Mouse (Mus musculus): Measurements from ENCODE around the gene Zbtb24. TPM values are rescaled to one million over a fixed set of nuclear protein-coding genes. Genes with fewer than 3 reads are reported as not detected.
"Not testable (repeated sequence)": the region's sequence is repeated elsewhere in the genome, so short reads cannot be mapped to it uniquely, and the experiment has no call there.

Zbtb24 gene
- polyA plus RNA-seq (2014; fragmentation: Nextera tagmentation; extraction: Ambion mirVana), result 20.1 TPM in 2 replicates

DNA sequence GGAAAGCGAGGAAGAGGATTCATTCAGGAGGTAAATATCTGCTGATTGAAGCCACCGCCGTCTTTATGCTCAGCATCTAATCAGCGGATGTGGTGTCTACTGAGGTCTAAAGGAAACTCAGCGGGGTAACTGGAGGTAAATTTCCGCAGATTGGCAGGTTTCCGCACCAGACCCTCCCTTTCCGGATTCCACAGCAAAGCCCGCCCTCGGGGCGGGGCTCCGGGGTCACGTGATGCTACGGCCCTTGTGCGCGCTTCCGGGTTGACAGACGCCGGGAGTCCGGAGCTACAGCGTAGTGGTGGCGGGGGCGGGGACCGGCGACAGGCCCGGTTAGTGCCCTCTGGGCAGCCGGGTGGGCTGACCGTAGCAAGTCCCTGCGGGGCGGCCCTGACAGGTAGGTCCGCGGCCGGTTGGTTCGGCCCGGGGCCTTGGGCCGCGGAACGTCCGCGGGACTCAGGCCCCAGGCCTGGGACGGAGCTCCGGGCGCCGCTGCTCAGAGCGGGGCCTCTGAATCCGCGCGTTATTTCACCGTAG lies at the start of gene Zbtb24:
TSS of gene Zbtb24 (plus strand) at position 247 of the 534 bp plus-strand sequence.
- Histone ChIP-seq H3K4me1 (replicated peaks; ENCODE audit: control insufficient read depth, insufficient read depth, low read length) (0 out of 2 replicates have a peak, but pooled peaks cover 2% of the 10 kb centered on the region), H3K27ac (ENCODE audit: low read depth, low read length) (peak within 1 kb of the TSS; percentile 65; the same call in 1 of the 2 replicates), H3K9ac (ENCODE audit: low read depth, low read length) (peak within 1 kb of the TSS; percentile 69), H3K27me3 (ENCODE audit: control insufficient read depth, insufficient read depth, low read length) (no peaks in the 10 kb centered on the region), H3K4me2 (replicated peaks; ENCODE audit: low read depth, low read length) (peak within 1 kb of the TSS; percentile 75), H3K9me3 (ENCODE audit: control insufficient read depth, low read length) (no peaks in the 10 kb centered on the region), H3K4me3 (ENCODE audit: low read depth, low read length) (peak within 1 kb of the TSS; percentile 76), H3K36me3 (ENCODE audit: control insufficient read depth, insufficient read depth, low read length) (no peaks in the 10 kb centered on the region)
- peak; percentile 94 for ATAC-seq (ENCODE audit: low FRiP score)
- peak; percentile 99 for DNase-seq (ENCODE audit: low spot score)
- under 1% methylated on average over 48 of the region's 49 CpGs for WGBS

DNA sequence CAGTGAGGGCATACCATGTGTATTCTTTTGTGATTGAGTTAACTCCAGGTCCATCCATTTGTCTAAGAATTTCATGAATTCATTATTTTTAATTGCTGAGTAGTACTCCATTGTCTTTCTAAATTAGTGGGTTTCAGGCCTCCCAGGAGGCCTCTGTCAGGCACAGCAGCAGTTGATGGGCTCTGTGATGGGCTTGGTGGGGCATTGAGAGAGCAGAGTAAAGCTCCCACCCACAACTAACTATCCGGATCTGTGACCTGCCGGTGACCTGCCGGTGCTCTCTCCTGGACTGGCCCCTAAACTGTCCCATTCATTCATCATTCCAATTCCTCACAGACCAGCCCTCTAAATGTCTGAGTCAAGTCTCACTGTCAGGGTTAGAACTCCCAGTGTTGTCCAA lies 49.1 kb upstream of the Zbtb24 start:
- WGBS, result 89% methylated on average over 3 of the region's 3 CpGs
- DNase-seq (ENCODE audit: low spot score), result no peak
- Histone ChIP-seq H3K27me3 (ENCODE audit: control insufficient read depth, insufficient read depth, low read length) (no peaks in the 10 kb centered on the region), H3K4me3 (ENCODE audit: low read depth, low read length) (no peak overlapping the region), H3K4me2 (replicated peaks; ENCODE audit: low read depth, low read length) (no peak overlapping the region), H3K9me3 (ENCODE audit: control insufficient read depth, low read length) (no peaks in the 10 kb centered on the region), H3K9ac (ENCODE audit: low read depth, low read length) (no peak overlapping the region), H3K4me1 (replicated peaks; ENCODE audit: control insufficient read depth, insufficient read depth, low read length) (no peaks in the 10 kb centered on the region), H3K36me3 (ENCODE audit: control insufficient read depth, insufficient read depth, low read length) (no peaks in the 10 kb centered on the region), H3K27ac (ENCODE audit: low read depth, low read length) (no peak overlapping the region)
- no peak for ATAC-seq (ENCODE audit: low FRiP score)

DNA sequence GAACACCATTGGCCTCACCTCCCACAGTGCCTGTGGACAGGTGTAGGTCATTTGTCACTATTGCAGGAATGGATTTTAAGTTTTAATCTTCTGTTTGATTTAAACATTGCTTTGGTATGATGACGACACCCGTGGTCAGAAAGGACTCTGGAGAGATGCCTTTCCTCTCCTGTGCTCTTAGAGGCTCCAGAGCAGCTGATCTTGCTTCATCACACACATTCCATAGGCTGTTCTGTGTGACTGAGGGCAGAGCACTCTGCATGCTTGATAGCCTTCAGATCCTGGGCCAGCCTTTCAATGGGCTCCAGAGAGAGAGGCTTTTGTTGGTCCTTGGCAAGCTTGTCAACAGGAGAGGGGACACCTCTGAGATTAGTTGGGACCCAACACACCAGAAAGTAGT lies 46.8 kb upstream of the Zbtb24 start:
- Histone ChIP-seq H3K27me3 (ENCODE audit: control insufficient read depth, insufficient read depth, low read length) (no peaks in the 10 kb centered on the region), H3K36me3 (ENCODE audit: control insufficient read depth, insufficient read depth, low read length) (no peaks in the 10 kb centered on the region), H3K27ac (ENCODE audit: low read depth, low read length) (no peak overlapping the region), H3K4me1 (replicated peaks; ENCODE audit: control insufficient read depth, insufficient read depth, low read length) (no peaks in the 10 kb centered on the region), H3K9ac (ENCODE audit: low read depth, low read length) (no peak overlapping the region), H3K9me3 (ENCODE audit: control insufficient read depth, low read length) (no peaks in the 10 kb centered on the region), H3K4me3 (ENCODE audit: low read depth, low read length) (no peak overlapping the region), H3K4me2 (replicated peaks; ENCODE audit: low read depth, low read length) (no peak overlapping the region)
- ATAC-seq (ENCODE audit: low FRiP score) (no peak), DNase-seq (ENCODE audit: low spot score) (no peak)
- WGBS, result 67% methylated on average over 2 of the region's 2 CpGs

DNA sequence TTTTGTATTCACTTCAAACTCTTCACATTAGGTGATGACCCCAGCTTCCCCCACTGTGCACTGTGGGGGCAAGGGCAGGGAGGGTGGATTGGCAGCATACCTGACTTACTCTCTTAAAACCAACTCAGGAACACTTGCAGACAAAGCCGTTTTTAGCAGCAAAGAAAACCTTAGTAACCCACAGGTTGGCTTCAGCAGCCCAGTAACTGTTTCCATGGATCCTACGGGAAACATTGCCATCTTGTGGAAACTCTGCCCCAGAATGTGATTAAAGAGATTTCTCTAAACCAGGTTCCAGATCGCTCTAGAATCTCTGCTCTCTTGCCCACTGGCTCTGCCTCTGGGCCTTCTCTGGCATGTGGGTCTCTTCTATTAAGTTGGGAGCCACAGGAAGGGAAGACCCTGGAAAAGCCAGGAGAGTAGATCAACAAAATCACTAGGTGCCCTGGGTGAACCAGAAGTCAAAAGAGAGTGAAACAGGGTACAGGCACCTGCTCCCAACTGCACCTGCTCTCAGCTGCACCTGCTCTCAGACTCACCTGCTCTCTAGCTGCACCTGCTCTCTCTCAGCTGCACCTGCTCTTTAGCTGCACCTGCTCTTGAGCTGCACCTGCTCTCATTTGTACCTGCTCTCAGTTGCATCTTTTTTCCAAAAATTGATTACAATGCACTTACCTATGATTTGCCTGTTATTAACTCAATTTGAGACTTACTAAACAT lies 46.1 kb upstream of the Zbtb24 start:
- no peak overlapping the region for H3K27ac ChIP-seq (ENCODE audit: low read depth, low read length)
- H3K4me1 ChIP-seq (replicated peaks; ENCODE audit: control insufficient read depth, insufficient read depth, low read length), result no peaks in the 10 kb centered on the region
- no peak overlapping the region for H3K4me3 ChIP-seq (ENCODE audit: low read depth, low read length)
- H3K36me3 ChIP-seq (ENCODE audit: control insufficient read depth, insufficient read depth, low read length), result no peaks in the 10 kb centered on the region
- no peaks in the 10 kb centered on the region for H3K9me3 ChIP-seq (ENCODE audit: control insufficient read depth, low read length)
- DNase-seq (ENCODE audit: low spot score), result no peak
- H3K27me3 ChIP-seq (ENCODE audit: control insufficient read depth, insufficient read depth, low read length), result no peaks in the 10 kb centered on the region
- WGBS, result 52% methylated on average over 3 of the region's 3 CpGs
- no peak overlapping the region for H3K9ac ChIP-seq (ENCODE audit: low read depth, low read length)
- no peak overlapping the region for H3K4me2 ChIP-seq (replicated peaks; ENCODE audit: low read depth, low read length)
- no peak for ATAC-seq (ENCODE audit: low FRiP score)

DNA sequence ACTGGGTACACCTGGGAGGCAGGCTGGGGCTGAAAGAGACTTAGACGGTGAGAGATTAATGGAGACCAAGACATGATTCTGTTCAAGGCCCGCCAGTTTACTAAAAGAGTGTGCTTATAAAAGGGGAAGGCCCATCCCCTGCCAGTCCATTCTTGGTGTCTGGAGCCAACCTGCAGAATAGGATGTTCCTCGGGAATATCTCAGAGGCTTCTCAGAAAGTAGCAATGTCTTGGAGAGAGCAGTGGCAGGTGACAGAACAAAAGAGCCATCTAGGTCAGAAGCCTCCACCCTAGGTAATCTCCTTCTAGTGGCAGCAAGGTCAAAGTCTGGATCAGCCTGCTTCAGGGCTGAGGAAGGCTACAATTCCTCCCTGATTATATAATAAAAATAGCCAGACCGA lies 40.0 kb upstream of the Zbtb24 start:
- 92% methylated on average over 4 of the region's 4 CpGs for WGBS
- H3K27ac ChIP-seq (ENCODE audit: low read depth, low read length); H3K4me3 ChIP-seq (ENCODE audit: low read depth, low read length); ATAC-seq (ENCODE audit: low FRiP score); H3K4me1 ChIP-seq (replicated peaks; ENCODE audit: control insufficient read depth, insufficient read depth, low read length); H3K27me3 ChIP-seq (ENCODE audit: control insufficient read depth, insufficient read depth, low read length); H3K36me3 ChIP-seq (ENCODE audit: control insufficient read depth, insufficient read depth, low read length); H3K9ac ChIP-seq (ENCODE audit: low read depth, low read length); H3K4me2 ChIP-seq (replicated peaks; ENCODE audit: low read depth, low read length); DNase-seq (ENCODE audit: low spot score); H3K9me3 ChIP-seq (ENCODE audit: control insufficient read depth, low read length): not testable (repeated sequence)

DNA sequence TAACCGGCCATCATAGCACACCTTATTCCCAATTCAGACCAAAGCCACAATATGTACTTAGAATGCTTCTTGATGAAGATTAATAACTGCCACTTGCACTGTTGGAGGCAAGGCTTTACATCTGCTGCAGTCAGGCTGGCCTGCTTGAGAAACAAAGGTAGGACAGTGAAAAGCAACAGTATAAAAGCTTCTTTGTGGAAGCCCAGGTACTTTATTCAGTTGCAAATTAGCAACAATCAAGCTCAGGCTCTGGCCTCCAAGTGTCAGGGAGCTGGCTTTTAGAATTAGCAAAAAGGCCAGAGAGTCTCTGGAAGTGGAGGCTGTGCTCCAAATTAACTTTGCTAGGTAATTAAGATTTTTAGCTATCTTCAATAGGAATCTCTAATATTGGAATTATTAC lies 39.4 kb upstream of the Zbtb24 start:
- H3K4me3 ChIP-seq (ENCODE audit: low read depth, low read length); ATAC-seq (ENCODE audit: low FRiP score); H3K9ac ChIP-seq (ENCODE audit: low read depth, low read length); H3K9me3 ChIP-seq (ENCODE audit: control insufficient read depth, low read length); H3K4me2 ChIP-seq (replicated peaks; ENCODE audit: low read depth, low read length); H3K27ac ChIP-seq (ENCODE audit: low read depth, low read length); DNase-seq (ENCODE audit: low spot score); H3K4me1 ChIP-seq (replicated peaks; ENCODE audit: control insufficient read depth, insufficient read depth, low read length); H3K36me3 ChIP-seq (ENCODE audit: control insufficient read depth, insufficient read depth, low read length); H3K27me3 ChIP-seq (ENCODE audit: control insufficient read depth, insufficient read depth, low read length): not testable (repeated sequence)
- 94% methylated on average over 1 of the region's 1 CpGs for WGBS

DNA sequence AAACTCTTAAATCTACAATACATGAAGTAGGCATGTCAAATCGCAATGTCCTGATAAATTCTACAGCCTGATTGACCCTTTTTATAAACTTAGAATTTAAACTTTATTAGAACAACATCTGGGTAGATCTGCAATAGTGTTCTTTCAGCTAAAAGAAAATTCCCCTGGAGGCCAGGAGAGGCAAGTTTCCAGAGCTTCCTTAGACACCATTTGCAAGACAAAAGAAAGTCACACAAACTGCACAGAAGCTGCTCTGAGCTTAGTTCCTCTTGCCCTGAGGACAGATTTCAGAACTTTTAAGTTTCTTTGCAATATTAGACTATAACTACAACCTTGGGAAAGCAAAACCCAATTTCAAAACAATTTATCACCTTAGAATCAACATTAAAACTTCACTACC lies 36.7 kb upstream of the Zbtb24 start:
- not testable (repeated sequence) for ATAC-seq (ENCODE audit: low FRiP score); H3K27ac ChIP-seq (ENCODE audit: low read depth, low read length); H3K36me3 ChIP-seq (ENCODE audit: control insufficient read depth, insufficient read depth, low read length); H3K4me2 ChIP-seq (replicated peaks; ENCODE audit: low read depth, low read length); DNase-seq (ENCODE audit: low spot score); H3K4me3 ChIP-seq (ENCODE audit: low read depth, low read length); H3K4me1 ChIP-seq (replicated peaks; ENCODE audit: control insufficient read depth, insufficient read depth, low read length); H3K27me3 ChIP-seq (ENCODE audit: control insufficient read depth, insufficient read depth, low read length); H3K9me3 ChIP-seq (ENCODE audit: control insufficient read depth, low read length); H3K9ac ChIP-seq (ENCODE audit: low read depth, low read length)
- 95% methylated on average over 1 of the region's 1 CpGs for WGBS

DNA sequence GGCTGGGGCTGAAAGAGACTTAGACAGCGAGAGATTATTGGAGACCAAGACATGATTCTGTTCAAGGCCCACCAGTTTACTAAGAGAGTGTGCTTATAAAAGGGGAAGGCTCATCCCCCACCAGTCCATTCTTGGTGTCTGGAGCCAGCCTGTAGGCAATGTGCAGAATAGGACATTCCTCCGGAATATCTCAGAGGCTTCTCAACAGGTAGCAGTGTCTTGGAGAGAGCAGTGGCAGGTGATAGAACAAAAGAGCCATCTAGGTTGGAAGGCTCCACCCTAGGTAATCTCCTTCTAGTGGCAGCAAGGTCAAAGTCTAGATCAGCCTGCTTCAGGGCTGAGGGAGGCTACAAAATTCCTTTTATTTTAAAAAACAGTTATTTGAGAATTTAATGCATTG lies 34.8 kb upstream of the Zbtb24 start:
- H3K27ac ChIP-seq (ENCODE audit: low read depth, low read length); H3K9ac ChIP-seq (ENCODE audit: low read depth, low read length); H3K4me2 ChIP-seq (replicated peaks; ENCODE audit: low read depth, low read length); H3K4me3 ChIP-seq (ENCODE audit: low read depth, low read length); H3K27me3 ChIP-seq (ENCODE audit: control insufficient read depth, insufficient read depth, low read length); H3K36me3 ChIP-seq (ENCODE audit: control insufficient read depth, insufficient read depth, low read length); ATAC-seq (ENCODE audit: low FRiP score); DNase-seq (ENCODE audit: low spot score); H3K4me1 ChIP-seq (replicated peaks; ENCODE audit: control insufficient read depth, insufficient read depth, low read length); H3K9me3 ChIP-seq (ENCODE audit: control insufficient read depth, low read length): not testable (repeated sequence)
- 97% methylated on average over 2 of the region's 2 CpGs for WGBS
